In genomic region chr6:128808532-128808931, GRCm38 (mm10) we compare ENCODE assay signal across 9 mouse cellular contexts. TPM values are rescaled to one million over a fixed set of nuclear protein-coding genes. Genes with fewer than 3 reads are reported as not detected.
DNase-seq lines count a peak whose midpoint lies in the region; ATAC-seq and TF ChIP-seq lines count a peak whose summit lies in the region.
"Had no signal": no experiment of that assay in that cellular context is flagged by ENCODE, and none has a peak within 500 bp of the region (broad histone marks: within the 10 kb centered on the region; RNA-seq: fewer than 3 reads in every experiment).

No protein-coding gene starts in this region.

- POLR2A ChIA-PET in Patski (lab: Charles Lee): no interaction called here

- H3K4me3 ChIP-seq in neural tube, embryonic 15.5 days (replicated peaks): no peak overlapping the region
- H3K4me3 ChIP-seq: embryonic facial prominence, embryonic 13.5 days had no signal

- H3K36me3 ChIP-seq in neural tube, embryonic 15.5 days: no peaks in the 10 kb centered on the region
- H3K36me3 ChIP-seq: embryonic facial prominence, embryonic 13.5 days had no signal

- CTCF ChIA-PET in Patski (lab: Charles Lee): interaction anchor here (0.8 to 1.0 kb wide), 2 partner anchors 26 to 41 kb away, joined by 3 read pairs; no protein-coding TSS in a partner anchor

- intact Hi-C loops in left cerebral cortex, postnatal 14 days (cut with DNase I): no loop called here
- intact Hi-C loops in left cerebral cortex, postnatal 36 days (cut with DNase I): no loop called here

- H3K27ac ChIP-seq in neural tube, embryonic 15.5 days (replicated peaks): no peak overlapping the region
- H3K27ac ChIP-seq: embryonic facial prominence, embryonic 13.5 days had no signal

- no peak overlapping the region for H3K9ac ChIP-seq in neural tube, embryonic 15.5 days (replicated peaks)
- H3K9ac ChIP-seq: embryonic facial prominence, embryonic 13.5 days had no signal

- in situ Hi-C loops in Patski (cut with MboI; ENCODE audit: low pct_unique_long_range_greater_than_20kb): no loop called here

- no peak overlapping the region for H3K4me2 ChIP-seq in neural tube, embryonic 15.5 days
- H3K4me2 ChIP-seq: embryonic facial prominence, embryonic 13.5 days had no signal

- no peaks in the 10 kb centered on the region for H3K27me3 ChIP-seq in Patski
- no peaks in the 10 kb centered on the region for H3K27me3 ChIP-seq in neural tube, embryonic 15.5 days (replicated peaks)
- H3K27me3 ChIP-seq: embryonic facial prominence, embryonic 13.5 days had no signal

- WGBS in neural tube, embryonic 15.5 days: 88% methylated on average over 5 of the region's 5 CpGs

- H3K4me1 ChIP-seq in neural tube, embryonic 15.5 days: no peaks in the 10 kb centered on the region
- H3K4me1 ChIP-seq: embryonic facial prominence, embryonic 13.5 days had no signal

- TF ChIP-seq CTCF in Patski (IDR thresholded peaks at IDR 0.05): peak; percentile 55

- peak; percentile 50 for ATAC-seq in Patski
- peak; percentile 66 for ATAC-seq in granulocyte monocyte progenitor cell, adult 5-6 weeks (replicated peaks; ENCODE audit: poor library complexity, severe bottlenecking)
- no peak for ATAC-seq in neural tube, embryonic 15.5 days (ENCODE audit: low FRiP score)

- DNase-seq in left cerebral cortex, postnatal 14 days (ENCODE audit: low spot score in 2 of 2): peak; percentile 27 to 48
- no peak for DNase-seq in left cerebral cortex, postnatal 36 days (ENCODE audit: low spot score in 2 of 2)
- DNase-seq in Patski (ENCODE audit: low read depth, low spot score): no peak
- peak; percentile 85 for DNase-seq in naive thymus-derived CD4-positive, alpha-beta T cell, adult 2 months (ENCODE audit: low read depth)
- no peak for DNase-seq in urinary bladder, adult 18-20 months (ENCODE audit: low spot score in 2 of 2)

- H3K9me3 ChIP-seq in neural tube, embryonic 15.5 days (replicated peaks): no peaks in the 10 kb centered on the region
- H3K9me3 ChIP-seq: embryonic facial prominence, embryonic 13.5 days had no signal

RNA-seq across cellular contexts. Expression of gene Gm44511, which starts 17.6 kb away (rescaled TPM):
- not detected for total RNA-seq in left cerebral cortex, postnatal 14 days (2021)
- not detected for total RNA-seq in left cerebral cortex, postnatal 36 days (2021)
- polyA plus RNA-seq in Patski (2021): not detected
- not detected in 2 replicates for total RNA-seq in granulocyte monocyte progenitor cell, adult 5-6 weeks (2014; fragmentation: Nextera tagmentation)
- total RNA-seq in granulocyte monocyte progenitor cell, adult 5-6 weeks (2017): not detected in 2 replicates
- polyA plus RNA-seq in neural tube, embryonic 15.5 days (2015; fragmentation: Nextera tagmentation; extraction: Ambion mirVana): not detected in 2 replicates
- polyA plus RNA-seq: embryonic facial prominence, embryonic 13.5 days; liver, embryonic 16.5 days had no signal

RNA-seq across cellular contexts. Expression of gene Klrb1b, which starts 17.6 kb away (rescaled TPM):
- total RNA-seq in left cerebral cortex, postnatal 14 days (2021): not detected
- total RNA-seq in left cerebral cortex, postnatal 36 days (2021): not detected
- polyA plus RNA-seq in Patski (2021): not detected
- total RNA-seq in granulocyte monocyte progenitor cell, adult 5-6 weeks (2014; fragmentation: Nextera tagmentation): not detected in 2 replicates
- total RNA-seq in granulocyte monocyte progenitor cell, adult 5-6 weeks (2017): 0.09 TPM in 1 of 2 replicates, not detected in the other
- 0.49 TPM in 1 of 2 replicates, not detected in the other for polyA plus RNA-seq in neural tube, embryonic 15.5 days (2015; fragmentation: Nextera tagmentation; extraction: Ambion mirVana)
- polyA plus RNA-seq: embryonic facial prominence, embryonic 13.5 days had no signal

RNA-seq across cellular contexts. Expression of gene Klrb1c, which starts 19.5 kb away (rescaled TPM):
- not detected for total RNA-seq in left cerebral cortex, postnatal 14 days (2021)
- total RNA-seq in left cerebral cortex, postnatal 36 days (2021): not detected
- polyA plus RNA-seq in Patski (2021): not detected
- not detected in 2 replicates for total RNA-seq in granulocyte monocyte progenitor cell, adult 5-6 weeks (2014; fragmentation: Nextera tagmentation)
- 0.34 and 1.0 TPM in 2 replicates for total RNA-seq in granulocyte monocyte progenitor cell, adult 5-6 weeks (2017)
- polyA plus RNA-seq in neural tube, embryonic 15.5 days (2015; fragmentation: Nextera tagmentation; extraction: Ambion mirVana): 0.09 and 0.70 TPM in 2 replicates
- polyA plus RNA-seq: embryonic facial prominence, embryonic 13.5 days had no signal

Comparison
In these comparisons a context has a peak if more than half of its experiments do, and no peak if none do; other contexts are left out.
1. DNase-seq: peak in left cerebral cortex, postnatal 14 days (2 of 2) and naive thymus-derived CD4-positive, alpha-beta T cell, adult 2 months (single experiment); none in left cerebral cortex, postnatal 36 days (0 of 2), Patski (single experiment) and urinary bladder, adult 18-20 months (0 of 2).